Mouse (Mus musculus) kidney, postnatal 4 days (tissue): ENCODE measurements at regions not wholly inside any gene's neighbourhood (a gene's known extent, or its start where the extent isn't known, plus 50 kb on each side); places are given as distances from the start of the nearest gene placed in this dataset.
"Not testable (repeated sequence)": the region's sequence is repeated elsewhere in the genome, so short reads cannot be mapped to it uniquely, and the experiment has no call there.

ENCODE experiments used
- DNase-seq, 2 experiments: peaks; one replicate each; pipeline ENCODE4 v3.0.0; 2021; ENCODE audit warnings: mixed read lengths in 2 of 2

GRCm38 (mm10) chr15:62273855-62274488, 1351.2 kb upstream of the A1bg start:
- DNase-seq: no peak

- no peak for DNase-seq
Measured at GRCm38 (mm10) chr15:62272755-62273154, 1349.9 kb upstream of the A1bg start.

- DNase-seq: no peak
Measured at GRCm38 (mm10) chr15:62271428-62271827, 1348.6 kb upstream of the A1bg start.

GRCm38 (mm10) chr15:62268189-62268588, 1345.4 kb upstream of the A1bg start:
- DNase-seq: no peak

- no peak for DNase-seq
Measured at GRCm38 (mm10) chr15:62267536-62267935, 1344.7 kb upstream of the A1bg start.

- no peak for DNase-seq
Measured at GRCm38 (mm10) chr15:62266025-62266424, 1343.2 kb upstream of the A1bg start.

- DNase-seq: no peak
Measured at GRCm38 (mm10) chr15:62265484-62265937, 1342.7 kb upstream of the A1bg start.

GRCm38 (mm10) chr15:62264966-62265365, 1342.2 kb upstream of the A1bg start:
- DNase-seq: no peak

GRCm38 (mm10) chr15:62264183-62264582, 1341.4 kb upstream of the A1bg start:
- DNase-seq: no peak

- DNase-seq: no peak
Measured at GRCm38 (mm10) chr15:62262487-62262886, 1339.7 kb upstream of the A1bg start.

- no peak for DNase-seq
Measured at GRCm38 (mm10) chr15:62261520-62261919, 1338.7 kb upstream of the A1bg start.

GRCm38 (mm10) chr15:62258611-62259010, 1335.8 kb upstream of the A1bg start:
- DNase-seq: no peak

- peak; percentile 57 to 75 for DNase-seq
Measured at GRCm38 (mm10) chr15:62257955-62258354, 1335.1 kb upstream of the A1bg start.

GRCm38 (mm10) chr15:62257110-62257667, 1334.4 kb upstream of the A1bg start:
- no peak for DNase-seq

- DNase-seq: no peak
Measured at GRCm38 (mm10) chr15:62255571-62255970, 1332.8 kb upstream of the A1bg start.

- DNase-seq: no peak
Measured at GRCm38 (mm10) chr15:62253724-62254123, 1330.9 kb upstream of the A1bg start.

- DNase-seq: not testable (repeated sequence)
Measured at GRCm38 (mm10) chr15:62252078-62252833, 1329.4 kb upstream of the A1bg start.

- DNase-seq: no peak
Measured at GRCm38 (mm10) chr15:62249436-62249835, 1326.6 kb upstream of the A1bg start.

GRCm38 (mm10) chr15:62246561-62247079, 1323.8 kb upstream of the A1bg start:
- DNase-seq: no peak

- DNase-seq: no peak
Measured at GRCm38 (mm10) chr15:62245237-62245636, 1322.4 kb upstream of the A1bg start.

- no peak for DNase-seq
Measured at GRCm38 (mm10) chr15:62244819-62245218, 1322.0 kb upstream of the A1bg start.

- no peak for DNase-seq
Measured at GRCm38 (mm10) chr15:62240031-62240430, 1317.2 kb upstream of the A1bg start.

- no peak for DNase-seq
Measured at GRCm38 (mm10) chr15:62238503-62239045, 1315.8 kb upstream of the A1bg start.
